Mouse (Mus musculus) midbrain, embryonic 16.5 days (tissue): ENCODE measurements around the gene Gm44965. TPM values are rescaled to one million over a fixed set of nuclear protein-coding genes. Genes with fewer than 3 reads are reported as not detected.
"Not testable (repeated sequence)": the region's sequence is repeated elsewhere in the genome, so short reads cannot be mapped to it uniquely, and the experiment has no call there.

Experiments used
- ATAC-seq: fragments of 200-750 bp; cut with Nextera tagmentation; 2 replicates; pipeline ENCODE4 v1.8.0; 2017; ENCODE audit warnings: moderate TSS enrichment
- H3K27ac ChIP-seq: fragments of 300-500 bp; sonication (generic); 2 replicates; pipeline ENCODE4 v1.5.1; 2014; ENCODE audit warnings: mild to moderate bottlenecking, low read length, mixed read lengths
- H3K27me3 ChIP-seq: fragments of 300-500 bp; sonication (generic); 2 replicates; pipeline ENCODE4 v1.6.1; 2014; ENCODE audit warnings: low read depth, low read length, mixed read lengths; ENCODE audit not compliant: control insufficient read depth, insufficient read depth
- H3K36me3 ChIP-seq: fragments of 300-500 bp; sonication (generic); 2 replicates; pipeline ENCODE4 v1.6.1; 2014; ENCODE audit warnings: mild to moderate bottlenecking, low read length, moderate library complexity, mixed read lengths; ENCODE audit not compliant: control insufficient read depth, insufficient read depth
- H3K4me1 ChIP-seq: fragments of 300-500 bp; sonication (generic); 2 replicates; pipeline ENCODE4 v1.6.1; 2014; ENCODE audit warnings: mild to moderate bottlenecking, low read length, mixed read lengths; ENCODE audit not compliant: control insufficient read depth, insufficient read depth
- H3K4me2 ChIP-seq: fragments of 300-500 bp; sonication (generic); 2 replicates; pipeline ENCODE4 v1.6.1; 2014; ENCODE audit warnings: mild to moderate bottlenecking, low read length, mixed read lengths
- H3K4me3 ChIP-seq: fragments of 300-500 bp; sonication (generic); 2 replicates; pipeline ENCODE4 v1.5.1; 2014; ENCODE audit warnings: low read depth, mild to moderate bottlenecking, low read length, moderate library complexity, mixed read lengths
- H3K9ac ChIP-seq: fragments of 300-500 bp; sonication (generic); 2 replicates; pipeline ENCODE4 v1.6.1; 2014; ENCODE audit warnings: low read depth, low read length, mixed read lengths
- H3K9me3 ChIP-seq: fragments of 300-500 bp; sonication (generic); replicated peaks from 2 replicates; pipeline ENCODE4 v1.6.1; 2014; ENCODE audit warnings: mild to moderate bottlenecking, low read length, mixed read lengths; ENCODE audit not compliant: control insufficient read depth, poor library complexity, severe bottlenecking
- WGBS: fragments of 180-500 bp; shearing (Covaris S2); extraction: QIAGEN DNeasy Blood & Tissue Kit; methylation state at CpG from one replicate; pipeline ENCODE4 v1.1.7; 2014; 5-methylcytosine and 5-hydroxymethylcytosine counted together
- polyA plus RNA-seq: library from polyadenylated mRNA; unstranded; fragments of >200 nt; fragmentation: Nextera tagmentation; extraction: Ambion mirVana; gene quantifications from 2 replicates; pipeline ENCODE4 v1.2.1, GENCODE M21; 2015

Gene Gm44965
- polyA plus RNA-seq, 1 experiment from 2014 or later, result not detected

DNA sequence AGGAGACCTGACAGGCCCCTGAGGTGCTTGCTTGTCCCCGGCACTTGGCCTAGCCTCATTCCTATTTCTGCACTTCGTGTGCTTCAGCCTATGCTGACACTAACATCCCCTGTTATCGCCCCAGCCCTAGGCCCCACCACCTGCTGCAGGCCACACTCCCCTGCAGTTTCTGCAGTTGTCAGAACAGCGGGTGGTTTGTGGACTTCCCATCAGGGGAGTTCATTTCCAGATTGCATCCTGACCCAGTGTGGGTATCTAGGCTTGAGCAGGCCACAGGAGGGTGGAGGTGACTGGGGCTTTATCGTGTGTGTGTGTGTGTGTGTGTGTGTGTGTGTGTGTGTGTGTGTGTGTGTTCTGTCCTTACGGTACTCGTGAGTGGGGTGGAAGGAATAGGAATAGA is 15.8 kb downstream of the Gm44965 start:
- peaks cover 8% of the 10 kb centered on the region for H3K36me3 ChIP-seq
- H3K4me1 ChIP-seq, result no peaks in the 10 kb centered on the region; the same call in 1 of the 2 replicates
- H3K27me3 ChIP-seq, result no peaks in the 10 kb centered on the region
- no peak overlapping the region for H3K4me3 ChIP-seq
- no peak overlapping the region for H3K27ac ChIP-seq
- H3K4me2 ChIP-seq, result no peak overlapping the region
- no peak overlapping the region for H3K9ac ChIP-seq
- ATAC-seq, result peak; percentile 42; the same call in 1 of the 2 replicates
- H3K9me3 ChIP-seq, result no peaks in the 10 kb centered on the region
- 59% methylated on average over 7 of the region's 7 CpGs for WGBS

GRCm38 (mm10) chr6:48610657-48611056 is 16.9 kb downstream of the Gm44965 start:
- H3K4me1 ChIP-seq, result no peaks in the 10 kb centered on the region; the same call in 1 of the 2 replicates
- no peak overlapping the region for H3K4me2 ChIP-seq
- H3K27me3 ChIP-seq, result no peaks in the 10 kb centered on the region
- peaks cover 8% of the 10 kb centered on the region for H3K36me3 ChIP-seq
- no peak overlapping the region for H3K27ac ChIP-seq
- no peaks in the 10 kb centered on the region for H3K9me3 ChIP-seq
- ATAC-seq, result no peak
- no peak overlapping the region for H3K4me3 ChIP-seq
- WGBS, result 83% methylated on average over 3 of the region's 3 CpGs
- no peak overlapping the region for H3K9ac ChIP-seq

DNA sequence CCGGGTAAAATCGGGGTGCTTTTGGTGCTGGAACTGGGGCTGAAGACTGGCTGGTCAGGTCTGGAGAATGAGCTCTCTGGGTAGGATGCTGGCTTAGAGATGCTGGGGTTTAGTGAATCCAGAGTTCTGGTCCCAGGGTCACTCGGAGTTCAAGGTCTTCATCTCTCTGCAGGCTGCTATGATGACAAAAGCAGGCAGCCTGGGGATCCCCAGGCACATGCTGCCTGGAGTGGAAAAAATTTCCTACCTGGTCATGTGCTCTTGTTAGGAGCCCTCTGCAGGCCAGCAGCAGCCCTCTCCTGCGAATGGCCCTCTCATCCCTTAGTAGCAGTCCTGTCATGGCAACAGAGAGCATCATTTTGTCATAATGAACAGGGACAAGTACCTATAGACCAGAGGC is 19.7 kb downstream of the Gm44965 start:
- WGBS, result 90% methylated on average over 4 of the region's 4 CpGs
- Histone ChIP-seq H3K4me2 (no peak overlapping the region), H3K36me3 (peaks cover 8% of the 10 kb centered on the region), H3K9me3 (no peaks in the 10 kb centered on the region), H3K27ac (no peak overlapping the region), H3K4me1 (no peaks in the 10 kb centered on the region), H3K9ac (no peak overlapping the region), H3K27me3 (no peaks in the 10 kb centered on the region), H3K4me3 (no peak overlapping the region)
- ATAC-seq, result no peak

- WGBS, result 96% methylated on average over 5 of the region's 5 CpGs
- Histone ChIP-seq H3K9me3 (no peaks in the 10 kb centered on the region), H3K36me3 (peaks cover 16% of the 10 kb centered on the region)
Observed at GRCm38 (mm10) chr6:48614756-48615155, 21.0 kb downstream of the Gm44965 start.

DNA sequence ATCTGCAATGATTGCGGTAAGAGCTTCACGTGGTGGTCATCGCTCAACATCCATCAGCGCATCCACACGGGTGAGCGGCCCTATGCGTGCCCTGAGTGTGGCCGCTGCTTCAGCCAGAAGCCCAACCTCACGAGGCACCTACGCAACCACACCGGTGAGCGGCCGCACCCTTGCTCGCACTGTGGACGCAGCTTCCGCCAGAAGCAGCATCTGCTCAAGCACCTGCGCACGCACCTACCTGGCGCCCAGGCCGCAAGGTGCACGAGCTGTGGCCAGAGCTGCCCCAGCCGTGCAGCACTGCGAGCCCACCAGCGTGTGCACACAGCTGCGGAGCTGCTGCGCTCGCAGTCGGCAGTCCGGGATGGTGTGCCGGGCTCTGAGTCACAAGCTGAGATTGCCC is 26.3 kb downstream of the Gm44965 start:
- peaks cover 16% of the 10 kb centered on the region for H3K36me3 ChIP-seq
- no peak for ATAC-seq
- H3K9me3 ChIP-seq, result no peaks in the 10 kb centered on the region
- no peak overlapping the region for H3K9ac ChIP-seq
- H3K4me1 ChIP-seq, result no peaks in the 10 kb centered on the region
- 94% methylated on average over 30 of the region's 30 CpGs for whole genome bisulfite sequencing
- H3K4me3 ChIP-seq, result no peak overlapping the region
- H3K27me3 ChIP-seq, result no peaks in the 10 kb centered on the region
- H3K4me2 ChIP-seq, result no peak overlapping the region
- no peak overlapping the region for H3K27ac ChIP-seq

More at GRCm38 (mm10) chr6:48614756-48615155, 21.0 kb downstream of the Gm44965 start:
- no peak for ATAC-seq
- Histone ChIP-seq H3K4me2 (no peak overlapping the region), H3K4me1 (no peaks in the 10 kb centered on the region), H3K4me3 (no peak overlapping the region), H3K27ac (no peak overlapping the region), H3K9ac (no peak overlapping the region), H3K27me3 (no peaks in the 10 kb centered on the region)

- H3K9ac ChIP-seq, H3K4me3 ChIP-seq, H3K4me2 ChIP-seq, ATAC-seq, H3K27ac ChIP-seq, H3K4me1 ChIP-seq, H3K27me3 ChIP-seq, H3K9me3 ChIP-seq: not testable (repeated sequence)
- H3K36me3 ChIP-seq, result peaks cover 16% of the 10 kb centered on the region
- WGBS, result 88% methylated on average over 8 of the region's 8 CpGs
Observed at GRCm38 (mm10) chr6:48622186-48622843, 28.6 kb downstream of the Gm44965 start.

DNA sequence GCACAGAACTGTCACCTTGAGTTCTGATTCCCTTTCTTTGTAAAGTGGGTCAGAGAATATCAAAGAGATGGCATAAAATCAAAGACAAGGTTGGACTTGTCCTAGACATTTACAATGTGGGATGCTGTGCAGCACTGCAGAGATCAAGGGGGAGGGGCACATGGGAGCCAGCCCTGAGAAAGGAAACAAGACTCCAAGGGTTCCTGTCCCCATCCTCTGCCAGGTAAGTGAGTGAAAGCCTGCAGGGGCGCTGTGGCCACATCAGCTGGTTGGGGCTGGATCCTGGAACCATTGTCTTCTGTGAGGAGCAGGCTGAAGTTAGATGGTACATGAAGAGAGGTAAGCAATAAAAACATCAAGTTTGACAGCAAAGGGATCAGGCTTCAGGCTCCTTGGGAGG is 29.7 kb downstream of the Gm44965 start:
- Histone ChIP-seq H3K27me3 (peaks cover 5% of the 10 kb centered on the region), H3K9ac (no peak overlapping the region), H3K4me1 (peaks cover 8% of the 10 kb centered on the region), H3K4me2 (no peak overlapping the region), H3K27ac (no peak overlapping the region), H3K4me3 (no peak overlapping the region), H3K36me3 (peaks cover 16% of the 10 kb centered on the region), H3K9me3 (no peaks in the 10 kb centered on the region)
- WGBS, result 33% methylated on average over 1 of the region's 1 CpGs
- ATAC-seq, result no peak

- H3K27ac ChIP-seq, result no peak within 1 kb of the TSS
- peak within 1 kb of the TSS; percentile 51 for H3K4me3 ChIP-seq
- H3K4me2 ChIP-seq, result peak within 1 kb of the TSS; percentile 82
- H3K9ac ChIP-seq, result peak within 1 kb of the TSS; percentile 74
- no peak for ATAC-seq
- no peaks in the 10 kb centered on the region for H3K36me3 ChIP-seq
- peaks cover 17% of the 10 kb centered on the region for H3K4me1 ChIP-seq
- no peaks in the 10 kb centered on the region for H3K9me3 ChIP-seq
- H3K27me3 ChIP-seq, result peaks cover 5% of the 10 kb centered on the region
- WGBS, result 22% methylated on average over 8 of the region's 8 CpGs
Observed at GRCm38 (mm10) chr6:48626464-48626863, 32.7 kb downstream of the Gm44965 start, which contains the start of gene AI854703. Gene AI854703, plus strand, starts transcription at chr6:48626764.

DNA sequence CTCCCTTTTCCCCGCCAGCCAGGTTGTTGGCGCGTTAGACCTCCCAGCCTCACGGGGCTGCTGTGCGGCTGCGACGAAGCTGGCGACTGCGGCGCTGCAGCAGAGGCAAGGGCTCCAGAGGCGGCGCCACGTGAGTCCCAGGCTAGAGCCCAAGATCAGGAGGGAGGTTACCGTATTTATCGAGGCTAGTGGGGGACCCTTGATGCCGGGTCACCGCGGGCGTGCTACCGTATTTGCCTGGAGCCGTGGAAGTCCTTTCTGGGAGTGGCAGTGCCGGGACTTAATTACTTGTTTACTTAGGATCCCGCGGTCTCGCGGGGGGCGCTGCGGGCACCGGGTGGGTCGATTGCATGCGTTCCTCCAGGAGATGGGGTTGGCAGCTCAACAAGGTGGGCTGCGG is 33.2 kb downstream of the Gm44965 start:
- no peaks in the 10 kb centered on the region for H3K36me3 ChIP-seq
- H3K27me3 ChIP-seq, result peaks cover 5% of the 10 kb centered on the region
- H3K27ac ChIP-seq, result no peak overlapping the region
- H3K4me2 ChIP-seq, result peak overlapping the region; percentile 82
- WGBS, result under 1% methylated on average over 32 of the region's 32 CpGs
- ATAC-seq, result peak; percentile 46
- H3K4me1 ChIP-seq, result peaks cover 17% of the 10 kb centered on the region
- H3K9ac ChIP-seq, result peak overlapping the region; percentile 74
- H3K9me3 ChIP-seq, result no peaks in the 10 kb centered on the region
- H3K4me3 ChIP-seq, result peak overlapping the region; percentile 51
